Mouse (Mus musculus) B cell, adult 2 months (primary cell): ENCODE measurements around the gene Zic4.
A peak's percentile ranks its signal among the peaks of the same experiment; 100 is the strongest.

ENCODE experiments used
- DNase-seq, 2 experiments: peaks; one replicate each; pipeline ENCODE4 v3.0.0; 2022

Gene Zic4

GRCm38 (mm10) chr9:91364127-91364970 lies 2.1 kb downstream of the Zic4 start:
- peak; percentile 7 to 20 for DNase-seq

DNA sequence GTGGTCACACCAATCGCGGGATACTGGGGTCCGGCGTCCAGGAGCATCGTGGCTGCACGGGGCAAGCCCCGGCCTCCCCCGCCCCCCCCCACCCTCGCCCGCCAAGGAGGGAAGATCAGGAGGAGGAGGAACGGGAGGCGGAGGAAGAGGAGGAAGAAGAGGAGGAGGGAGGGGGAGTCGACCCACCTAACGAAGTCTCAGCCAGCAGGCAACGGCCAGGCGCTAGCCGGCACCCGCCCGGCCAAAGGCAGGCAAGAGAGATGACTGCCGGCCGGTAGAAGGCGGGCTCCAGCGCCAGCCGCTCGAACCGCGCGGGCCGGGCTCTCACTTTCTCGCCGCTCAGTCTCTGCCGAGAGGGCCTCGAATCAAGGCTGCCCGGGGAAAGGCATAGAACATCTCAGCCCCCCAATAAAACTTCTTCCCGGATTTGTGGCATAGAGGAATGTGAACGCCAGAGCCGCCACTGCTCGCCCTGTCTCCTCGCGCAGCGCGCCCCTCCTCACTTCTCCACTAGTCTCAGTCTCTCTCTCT lies 2.8 kb downstream of the Zic4 start:
- DNase-seq = no peak

GRCm38 (mm10) chr9:91365664-91366063 lies 3.5 kb downstream of the Zic4 start, which contains the start of gene Zic1:
Gene Zic1, minus strand, starts transcription at chr9:91365810.
- DNase-seq = no peak

- DNase-seq = no peak
These were observed 4.2 kb downstream of the Zic4 start for GRCm38 (mm10) chr9:91366226-91366998.

GRCm38 (mm10) chr9:91366999-91367811 lies 5.0 kb downstream of the Zic4 start:
- DNase-seq = no peak

- DNase-seq = no peak
These were observed 5.9 kb downstream of the Zic4 start for GRCm38 (mm10) chr9:91368150-91368549.

GRCm38 (mm10) chr9:91368946-91369292 lies 6.7 kb downstream of the Zic4 start:
- no peak for DNase-seq

DNA sequence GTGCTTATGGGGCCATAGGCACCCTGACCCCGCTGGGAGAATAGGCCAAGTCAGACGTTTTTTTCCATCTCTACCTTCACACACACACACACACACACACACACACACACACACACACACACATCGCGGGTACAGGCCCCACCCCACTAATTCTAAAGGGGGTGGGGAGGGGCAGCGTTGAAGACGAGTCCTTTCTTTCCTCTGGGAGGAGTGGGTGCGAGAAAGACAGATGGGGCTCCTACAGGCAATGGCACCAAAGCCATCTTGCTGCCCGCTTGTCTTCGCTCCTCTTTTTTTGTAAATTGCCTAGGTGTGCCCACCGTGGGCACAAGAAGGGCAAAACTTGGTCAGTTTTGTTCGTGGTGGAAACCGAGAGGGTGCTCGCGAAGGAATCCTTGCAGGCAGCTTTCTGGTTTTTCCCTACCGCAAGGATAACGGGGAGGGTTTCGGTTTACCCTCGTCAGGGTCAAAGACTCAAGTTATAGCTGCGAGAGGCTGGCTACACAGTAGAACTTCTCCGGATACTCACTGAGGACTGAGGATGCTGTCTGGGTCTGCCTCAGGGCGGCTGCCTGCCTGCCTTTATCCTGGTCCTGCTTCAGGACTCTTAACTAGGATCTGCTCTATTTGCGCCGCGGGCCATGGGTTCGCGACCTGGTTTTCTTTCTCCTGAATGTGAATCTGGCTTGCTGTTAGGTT lies 7.2 kb downstream of the Zic4 start:
- no peak for DNase-seq

DNA sequence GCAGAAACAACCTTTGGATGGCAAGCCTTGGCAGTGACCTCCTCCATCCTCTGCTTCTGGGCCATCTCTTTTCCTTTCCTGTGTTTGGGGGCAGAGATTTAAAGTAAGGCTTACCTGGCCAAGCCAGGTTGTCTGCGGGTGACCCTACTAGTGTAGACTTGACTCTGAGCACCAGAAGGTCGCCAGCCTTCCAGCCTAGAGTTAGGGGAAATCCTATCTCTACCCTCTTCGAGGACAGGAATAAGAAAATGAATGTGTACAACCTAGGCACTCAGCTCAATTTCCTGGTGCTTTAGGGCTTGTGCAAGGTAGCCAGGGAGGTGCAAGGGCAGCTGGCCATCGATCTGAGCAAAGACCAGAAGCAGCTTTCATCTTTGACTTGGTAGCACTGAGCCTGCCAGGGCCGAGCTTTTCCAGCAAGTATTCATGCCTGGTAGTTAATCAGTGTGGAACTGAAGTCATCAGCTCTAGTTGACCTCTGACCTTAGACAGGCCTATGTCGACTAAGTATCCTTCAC lies 8.0 kb downstream of the Zic4 start:
- DNase-seq = no peak

- DNase-seq = no peak
These were observed 8.8 kb downstream of the Zic4 start for GRCm38 (mm10) chr9:91371011-91371410.

DNA sequence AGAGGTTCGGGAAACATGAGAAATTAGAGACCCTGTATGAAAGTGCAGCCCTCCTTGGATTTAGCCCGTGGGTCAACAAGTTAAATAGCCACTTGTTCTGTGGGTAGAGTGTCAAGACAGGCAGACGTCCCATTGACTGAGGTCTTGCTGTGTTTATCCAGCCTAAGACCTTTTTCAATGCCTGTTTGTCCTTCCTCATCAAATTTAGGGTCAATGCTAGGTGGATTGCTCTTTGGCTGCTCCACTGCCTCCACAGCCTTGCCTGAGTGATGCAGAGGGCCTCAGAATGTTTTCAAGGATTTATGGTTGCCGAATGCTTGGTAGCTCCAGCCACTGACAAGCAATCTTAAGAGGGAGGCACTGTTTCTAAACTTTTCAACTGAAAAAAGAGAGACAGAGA lies 9.4 kb downstream of the Zic4 start:
- no peak for DNase-seq

DNA sequence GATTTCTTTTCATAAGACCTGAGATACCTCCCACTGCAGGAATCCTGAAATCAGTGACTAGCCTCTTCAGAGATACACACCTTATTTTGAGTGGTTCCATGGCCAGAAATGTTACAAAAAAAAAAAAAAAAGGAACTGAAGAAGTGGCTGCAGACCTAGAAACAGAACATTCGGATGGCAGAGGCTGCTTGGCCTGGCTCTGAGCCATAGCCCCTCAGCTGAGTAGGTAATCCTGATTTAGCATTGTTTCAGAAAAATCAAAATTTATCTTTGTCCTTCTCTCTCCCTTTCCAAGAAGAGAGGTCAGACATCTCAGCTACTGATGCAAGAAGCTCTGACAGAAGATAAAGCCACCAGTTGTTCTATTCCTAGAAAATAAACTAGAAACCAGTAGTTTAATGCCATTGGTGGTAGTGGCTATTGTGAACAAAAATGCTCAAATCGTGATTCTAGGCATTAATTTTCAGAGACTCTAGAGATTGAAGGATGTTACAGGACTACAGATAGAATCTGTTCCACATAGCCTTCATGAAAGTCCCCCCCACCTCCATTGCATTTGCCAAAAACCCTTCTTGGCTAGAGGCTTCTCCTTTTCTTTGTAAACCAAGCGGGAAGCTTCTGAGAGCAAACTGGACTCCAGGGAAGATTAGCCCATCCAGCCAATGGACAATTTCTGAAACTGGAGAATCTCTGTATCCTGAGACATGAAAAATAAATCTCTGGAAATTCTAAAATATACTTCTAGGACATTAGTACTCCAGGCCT lies 11.8 kb downstream of the Zic4 start:
- no peak for DNase-seq

- DNase-seq = no peak
These were observed 12.5 kb downstream of the Zic4 start for GRCm38 (mm10) chr9:91374665-91375064.

GRCm38 (mm10) chr9:91377036-91377872 lies 15.0 kb downstream of the Zic4 start:
- DNase-seq = no peak

DNA sequence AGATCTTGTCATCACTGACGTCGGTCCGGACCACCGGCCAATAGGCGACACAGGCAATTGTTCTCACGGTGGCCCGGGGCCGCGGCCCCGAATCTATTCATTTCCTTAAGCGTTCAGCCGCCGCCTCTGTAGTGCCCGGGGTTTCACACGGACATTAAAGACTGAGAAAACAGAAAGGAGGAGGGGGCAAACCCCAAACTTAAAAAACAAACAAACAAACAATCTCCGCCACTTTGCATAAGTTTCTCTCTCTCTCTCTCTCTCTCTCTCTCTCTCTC lies 15.6 kb downstream of the Zic4 start:
- DNase-seq = no peak

- no peak for DNase-seq
These were observed 16.4 kb downstream of the Zic4 start for GRCm38 (mm10) chr9:91378411-91379299.

GRCm38 (mm10) chr9:91379300-91379635 lies 17.1 kb downstream of the Zic4 start:
- no peak for DNase-seq

- DNase-seq = no peak
These were observed 17.7 kb downstream of the Zic4 start for GRCm38 (mm10) chr9:91379781-91380457.

DNA sequence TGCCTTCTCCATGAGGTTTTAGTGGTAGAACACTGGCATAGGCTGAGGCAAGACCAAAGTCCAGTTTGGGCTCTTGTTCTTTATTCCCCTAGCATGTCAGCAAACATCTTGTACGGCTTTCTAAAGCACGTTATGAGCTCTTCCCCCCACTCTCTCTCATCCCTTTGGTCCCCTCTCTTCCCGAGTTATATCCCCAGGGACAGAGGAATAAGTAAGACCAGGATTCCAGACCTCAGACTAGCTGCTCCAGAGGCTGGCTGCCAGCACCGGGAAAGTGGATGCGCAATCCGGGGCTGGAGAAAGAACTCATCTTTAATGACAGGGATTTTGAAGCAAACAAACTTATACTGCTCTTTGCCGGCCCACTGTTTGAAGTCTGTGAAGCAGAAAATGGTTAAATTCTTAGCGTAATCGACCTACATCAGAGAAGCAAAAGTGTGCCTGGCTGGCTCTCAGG lies 18.3 kb downstream of the Zic4 start:
- no peak for DNase-seq
